Mouse (Mus musculus) cerebral cortex, adult 2 months (tissue): Measurements from ENCODE around the gene Phactr1.

Experiments used
- WGBS: fragments of 180-500 bp; shearing (Covaris S2); methylation state at CpG from one replicate; pipeline ENCODE4 v1.1.7; 2018; 5-methylcytosine and 5-hydroxymethylcytosine counted together

Gene Phactr1

DNA sequence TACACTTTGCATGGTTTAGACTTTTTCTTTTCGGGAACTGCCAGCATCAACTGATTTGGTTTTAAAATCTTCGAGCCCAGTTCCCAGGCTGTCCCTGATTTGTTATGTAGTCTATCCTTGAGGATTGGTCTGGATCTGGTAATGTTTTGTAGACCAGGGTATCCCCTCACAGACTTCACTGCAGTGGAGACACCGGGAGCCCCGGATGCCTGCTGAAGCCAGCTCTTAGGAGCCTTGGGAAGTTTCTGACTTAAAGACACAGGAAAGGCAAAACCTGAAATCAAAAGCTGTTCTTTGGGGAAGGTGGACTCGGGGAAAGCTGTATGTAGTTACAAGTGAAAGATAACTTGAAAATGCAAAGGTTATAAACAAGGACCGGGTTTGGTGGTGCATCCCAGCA lies 186.6 kb downstream of the Phactr1 start:
- WGBS = 8% methylated on average over 6 of the region's 6 CpGs

DNA sequence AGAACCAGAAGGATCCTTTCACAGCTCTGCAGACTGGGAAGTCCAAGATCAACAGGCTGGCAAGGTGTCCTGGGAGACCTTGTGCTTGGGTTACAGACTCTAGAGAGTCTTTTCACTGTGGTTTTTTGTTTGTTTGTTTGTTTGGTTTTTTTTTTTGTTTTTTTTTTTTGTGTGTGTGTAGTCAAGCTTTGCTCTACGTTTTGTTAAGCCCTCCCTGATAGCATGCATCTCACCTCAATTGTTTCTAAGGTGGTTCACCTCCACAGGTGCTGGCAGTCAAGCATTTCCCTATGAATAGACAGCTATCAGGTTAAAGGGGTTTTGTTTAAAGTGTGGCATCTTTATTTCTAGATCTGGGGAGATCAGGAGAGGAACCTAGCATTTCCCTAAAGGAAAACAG lies 191.7 kb downstream of the Phactr1 start:
- 58% methylated on average over 1 of the region's 1 CpGs for WGBS

DNA sequence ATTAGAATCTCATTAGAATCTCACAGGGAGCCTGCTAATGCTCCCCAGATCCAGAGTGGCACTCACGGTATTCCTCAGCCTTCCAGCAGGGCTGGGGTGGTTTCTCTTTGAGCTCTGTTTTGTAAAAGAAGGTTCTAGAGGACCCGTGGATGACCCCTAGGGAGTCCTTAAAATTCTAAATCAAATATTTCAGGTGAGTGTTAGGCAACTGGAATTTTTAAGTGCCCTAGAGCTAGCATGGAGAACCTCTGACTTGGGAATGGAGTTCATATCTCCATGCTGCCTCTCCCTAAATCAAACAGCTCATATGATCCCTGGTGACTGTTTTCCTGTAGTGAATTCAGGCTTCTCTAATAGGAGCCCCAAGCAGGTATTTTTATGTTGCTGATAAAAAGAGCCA lies 197.9 kb downstream of the Phactr1 start:
- 50% methylated on average over 2 of the region's 2 CpGs for WGBS

DNA sequence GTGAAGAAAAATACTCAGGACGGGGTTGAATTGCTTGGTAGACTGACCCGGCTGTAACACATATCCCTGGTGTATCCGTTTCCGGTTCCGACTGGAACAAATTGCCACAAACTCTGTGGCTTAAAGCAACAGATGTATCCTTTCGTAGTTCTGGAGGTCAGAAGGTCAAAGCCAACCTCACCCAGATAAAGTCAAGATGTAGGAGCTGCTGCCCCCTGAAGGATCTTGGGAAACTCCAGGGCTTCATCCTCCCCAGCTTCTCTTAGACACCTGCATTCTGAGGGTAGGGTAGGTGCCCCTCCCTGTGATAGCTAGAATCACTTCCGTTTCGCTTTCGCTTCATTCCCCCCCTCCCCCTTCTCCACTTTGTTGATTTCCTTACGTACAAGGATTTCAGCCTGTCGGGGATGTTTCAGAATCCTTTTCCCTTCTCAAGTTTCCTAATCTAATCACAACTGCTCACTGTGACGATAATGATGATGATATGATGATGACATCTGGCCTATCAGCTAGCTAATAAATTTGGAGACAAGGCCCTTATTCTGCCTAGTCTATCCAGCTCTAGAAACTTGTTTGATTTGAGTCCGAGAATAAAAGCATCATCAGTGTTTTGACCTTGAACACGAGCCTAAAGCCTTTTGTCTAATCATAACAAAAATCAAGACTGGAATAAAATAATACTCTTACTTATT lies 203.8 kb downstream of the Phactr1 start:
- 49% methylated on average over 14 of the region's 14 CpGs for WGBS

DNA sequence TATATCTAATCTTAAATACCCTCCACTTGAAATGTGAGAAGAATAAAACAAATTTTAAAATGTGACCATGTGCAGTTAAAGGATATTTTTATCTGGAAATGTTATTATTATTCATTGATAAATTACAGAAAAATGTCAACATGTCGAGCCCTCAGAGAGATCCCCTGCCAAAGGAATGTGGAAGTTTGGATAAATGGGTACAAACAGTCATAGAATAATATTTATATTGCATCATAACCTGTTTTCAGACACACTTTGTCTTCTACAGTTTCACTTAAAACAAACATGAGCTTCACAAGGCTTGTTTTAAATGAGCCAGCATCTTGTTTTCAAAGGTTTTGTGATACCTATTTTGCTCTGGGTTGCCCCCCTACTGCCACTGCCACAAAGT lies 204.3 kb downstream of the Phactr1 start:
- 72% methylated on average over 1 of the region's 1 CpGs for WGBS

DNA sequence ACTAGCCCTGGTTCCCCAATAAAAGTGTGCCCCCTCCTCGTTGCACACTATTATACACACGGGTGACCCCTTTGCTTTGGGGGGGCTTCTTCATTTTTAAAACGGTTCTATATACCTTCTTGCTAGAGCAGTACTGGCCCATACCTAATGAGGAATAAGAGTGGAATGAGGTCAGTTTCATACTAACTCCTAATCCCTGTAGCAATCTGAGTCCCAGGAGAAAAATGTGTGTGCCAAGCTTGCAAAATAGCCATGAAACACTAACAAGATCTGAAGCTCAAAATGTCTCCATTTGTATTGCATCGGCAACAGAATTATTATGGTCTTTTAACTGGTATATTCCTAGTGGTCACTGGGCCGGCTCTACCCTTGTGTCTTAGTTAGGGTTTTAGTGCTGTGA lies 207.3 kb downstream of the Phactr1 start:
- WGBS = 86% methylated on average over 5 of the region's 5 CpGs

DNA sequence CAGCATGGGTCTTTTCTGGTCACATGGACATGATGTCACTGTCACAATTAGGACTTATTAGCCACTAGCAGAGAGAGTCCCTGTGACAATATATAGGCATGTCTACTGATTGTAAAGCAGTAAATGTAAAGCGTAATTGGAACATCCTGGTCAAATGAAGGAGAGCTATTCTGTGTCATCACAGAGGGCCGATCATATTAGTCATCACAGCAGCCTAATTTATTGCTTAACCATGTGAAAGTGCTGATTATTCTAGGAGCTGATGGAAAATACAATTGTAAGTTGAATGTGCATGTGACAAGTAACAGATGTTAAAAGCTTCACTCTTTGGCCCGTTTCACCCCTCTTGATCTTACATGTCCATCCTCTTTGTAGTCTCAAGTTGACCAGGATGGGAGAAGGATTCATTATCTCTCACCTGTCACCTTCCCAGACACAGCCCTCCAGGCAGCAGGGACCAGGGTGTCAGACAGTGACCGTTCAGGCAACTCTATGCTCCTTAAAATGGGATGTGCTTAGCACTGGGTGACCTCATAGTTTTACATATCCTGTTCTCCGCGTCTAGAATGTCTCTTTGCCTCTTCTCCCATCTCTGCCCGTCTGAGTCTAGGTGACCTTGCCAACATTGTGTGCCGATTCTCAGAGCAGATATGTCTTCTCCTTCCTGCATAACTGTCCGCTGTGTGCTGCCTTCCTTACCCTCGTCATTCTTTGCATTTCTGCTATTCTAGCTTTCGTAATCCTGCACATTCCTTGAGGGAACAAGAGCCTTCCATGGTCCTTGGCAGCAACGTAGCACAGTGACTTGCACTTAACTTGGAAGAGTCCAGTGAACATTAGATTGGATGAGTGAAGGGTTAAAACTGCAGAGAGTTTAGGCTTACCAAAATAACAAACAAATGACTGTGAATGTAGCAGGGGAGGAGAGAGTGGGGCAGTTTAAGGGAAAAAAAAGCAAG lies 209.4 kb downstream of the Phactr1 start:
- 43% methylated on average over 12 of the region's 12 CpGs for whole genome bisulfite sequencing

DNA sequence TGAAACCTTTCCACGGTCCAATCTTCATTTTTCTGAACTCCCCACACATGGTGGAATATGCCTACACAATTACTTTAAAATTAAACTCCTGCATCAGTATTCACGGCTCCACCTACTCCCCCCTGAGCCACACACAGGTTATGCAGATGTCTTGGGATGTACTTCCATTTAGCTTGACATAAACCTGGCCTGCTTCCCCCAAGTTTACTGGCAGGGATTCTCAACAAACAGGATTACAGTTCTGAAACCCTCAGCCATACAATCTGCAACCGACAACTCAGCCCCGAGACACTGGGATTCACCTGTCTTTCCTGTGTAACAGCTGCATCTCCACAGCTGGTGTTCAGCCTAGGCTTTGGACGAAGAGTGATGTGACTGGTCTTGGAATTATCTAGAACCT lies 210.2 kb downstream of the Phactr1 start:
- WGBS = 44% methylated on average over 5 of the region's 5 CpGs

DNA sequence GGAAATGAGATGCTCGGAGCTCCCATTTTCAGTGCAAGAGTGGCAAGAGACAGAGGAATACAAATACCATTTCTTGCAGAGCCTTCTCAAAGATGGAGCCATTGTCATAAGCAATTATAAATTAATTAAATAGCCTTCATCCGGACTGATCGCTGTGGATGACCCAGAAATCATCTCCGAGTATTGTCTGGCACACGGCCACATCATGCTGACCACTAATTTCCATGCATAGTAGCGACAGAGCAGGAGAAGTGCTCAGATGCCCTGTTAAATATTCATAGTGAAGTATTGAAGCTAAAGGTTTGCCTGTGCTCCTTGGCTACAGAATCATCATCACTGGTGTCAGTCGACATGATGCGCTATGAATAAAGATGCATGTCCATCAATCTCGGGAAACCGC lies 213.6 kb downstream of the Phactr1 start:
- 70% methylated on average over 10 of the region's 10 CpGs for WGBS

DNA sequence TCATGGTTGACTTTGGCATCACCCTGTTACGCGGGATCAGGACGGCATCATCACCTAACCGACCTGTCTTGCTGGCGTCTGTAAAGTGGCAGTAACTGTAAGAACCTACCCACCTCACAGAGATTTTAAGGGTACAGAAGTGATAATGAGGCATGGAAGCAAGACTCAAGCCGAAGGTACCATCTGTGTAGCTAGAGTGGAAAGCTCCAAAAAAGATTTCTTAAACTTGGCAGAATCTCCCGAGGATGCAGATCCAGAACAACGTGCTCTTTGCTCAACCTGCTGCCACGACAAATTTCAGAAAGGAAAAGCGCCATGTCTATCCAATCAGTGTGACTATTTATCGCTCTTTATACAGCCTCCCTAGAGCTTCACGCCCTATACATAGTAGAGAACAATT lies 214.2 kb downstream of the Phactr1 start:
- WGBS = 58% methylated on average over 12 of the region's 12 CpGs

DNA sequence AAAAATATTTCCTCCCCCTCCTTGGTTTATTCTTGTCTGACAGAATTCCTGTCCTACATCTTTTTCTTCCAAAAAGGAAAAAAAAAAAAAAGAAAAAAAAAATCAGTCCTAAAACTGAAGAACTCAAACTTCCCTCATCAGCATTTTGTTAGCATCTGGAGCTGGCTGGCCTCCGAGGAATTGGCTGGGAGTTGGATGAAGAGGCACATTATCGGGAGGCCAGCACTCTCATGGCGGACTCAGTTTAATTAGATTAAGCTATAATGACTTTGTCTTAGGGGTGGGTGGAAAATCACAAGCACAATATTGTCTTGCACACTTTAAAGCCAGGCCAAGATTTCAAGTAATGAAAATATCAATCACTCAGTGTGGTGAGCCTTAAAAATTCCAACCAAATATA lies 215.6 kb downstream of the Phactr1 start:
- 21% methylated on average over 3 of the region's 3 CpGs for WGBS

DNA sequence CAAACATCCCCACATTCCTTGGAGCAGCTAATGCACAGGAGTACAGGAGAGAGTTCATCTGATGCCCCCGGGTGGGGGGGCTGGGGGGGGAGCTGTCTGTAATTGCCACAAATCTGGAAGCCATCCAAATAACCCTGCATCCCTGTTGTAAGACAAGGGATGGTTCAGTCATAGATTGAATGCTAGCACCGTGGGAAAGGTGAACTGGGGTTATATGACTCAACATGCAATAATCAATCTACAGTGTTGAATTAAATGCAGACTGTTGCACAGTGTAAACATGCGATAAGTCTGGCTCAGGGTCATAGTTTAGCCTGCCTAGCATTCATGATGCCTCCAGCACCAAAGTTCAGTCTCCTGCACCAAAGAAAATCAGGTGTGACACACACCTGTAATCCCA lies 219.2 kb downstream of the Phactr1 start:
- WGBS = 45% methylated on average over 3 of the region's 3 CpGs

DNA sequence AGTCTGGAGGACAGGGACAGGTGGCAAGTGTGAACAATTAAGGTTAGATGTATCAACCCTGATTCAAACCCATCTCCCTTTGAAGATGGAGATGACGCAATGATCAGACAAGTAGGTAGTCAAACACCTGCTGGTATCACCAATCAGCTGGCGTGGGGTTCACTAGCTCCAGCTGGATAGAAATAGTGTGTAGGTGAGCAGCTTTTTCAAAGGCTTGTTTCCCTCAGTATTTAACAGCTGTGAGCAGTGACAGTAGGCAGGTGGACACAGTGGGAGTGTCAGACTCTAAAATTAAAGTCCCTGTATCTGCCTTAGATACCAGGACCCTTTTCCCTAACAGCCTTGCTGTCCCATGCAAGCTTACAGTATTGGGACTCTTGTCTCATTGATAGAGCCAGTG lies 221.4 kb downstream of the Phactr1 start:
- 65% methylated on average over 2 of the region's 2 CpGs for WGBS

DNA sequence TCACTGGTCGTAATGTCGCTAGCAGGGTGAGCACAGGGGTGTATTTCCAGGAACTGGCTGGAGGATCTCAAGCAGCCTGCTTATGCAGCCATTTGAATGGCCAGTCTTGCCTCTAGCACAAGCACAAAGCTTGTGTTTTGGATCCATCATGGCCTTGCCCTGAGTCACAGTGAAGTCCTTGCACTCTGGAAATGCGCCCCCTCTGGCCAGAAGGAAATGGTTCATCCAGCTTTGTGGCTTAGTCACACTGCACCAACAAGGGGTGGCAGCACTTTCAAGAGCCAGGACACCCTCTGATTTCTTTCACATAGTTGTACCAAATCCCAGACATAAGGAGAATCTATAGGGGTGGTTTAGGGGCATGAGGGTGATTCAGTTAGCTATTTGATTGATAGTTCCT lies 222.4 kb downstream of the Phactr1 start:
- 84% methylated on average over 3 of the region's 3 CpGs for WGBS

DNA sequence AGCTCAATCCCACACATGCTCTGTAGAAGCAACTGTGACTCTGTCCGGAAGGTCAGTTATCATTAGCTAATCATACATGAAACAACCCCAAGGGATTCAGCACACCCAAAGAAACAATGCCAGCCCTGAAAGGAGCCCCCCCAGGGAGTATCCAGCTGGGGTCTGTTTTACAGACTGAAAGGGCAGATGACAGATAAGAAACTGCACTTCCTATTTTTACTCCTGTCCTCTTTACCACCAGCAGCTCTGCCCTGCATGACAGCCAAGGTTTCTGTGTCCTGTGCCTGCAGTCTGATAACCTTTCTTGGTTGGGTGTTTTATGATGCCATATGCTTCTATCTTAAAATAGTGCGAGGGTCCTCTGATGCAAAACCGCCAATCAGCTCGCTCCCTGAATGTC lies 225.4 kb downstream of the Phactr1 start:
- WGBS = 66% methylated on average over 4 of the region's 4 CpGs

DNA sequence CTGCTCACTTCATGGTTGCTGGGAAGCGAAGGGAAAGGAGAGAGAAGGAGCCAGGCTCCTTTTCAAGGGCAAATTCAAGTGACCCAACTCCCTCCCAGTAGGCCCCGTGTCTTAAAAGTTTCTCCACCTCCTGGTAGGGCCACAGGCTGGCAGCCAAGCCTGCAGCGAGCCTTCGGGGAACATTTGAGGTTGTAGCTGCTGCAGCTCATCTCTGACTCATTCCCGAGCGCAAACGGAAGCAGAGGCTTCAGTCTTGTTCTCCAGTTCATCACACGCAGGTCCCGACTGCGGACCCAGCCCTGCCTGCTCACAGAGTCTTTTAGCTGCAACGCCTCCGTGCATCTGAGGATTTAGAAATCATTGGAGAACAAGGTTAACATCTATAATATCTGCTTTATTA lies 226.6 kb downstream of the Phactr1 start:
- WGBS = 49% methylated on average over 12 of the region's 12 CpGs

DNA sequence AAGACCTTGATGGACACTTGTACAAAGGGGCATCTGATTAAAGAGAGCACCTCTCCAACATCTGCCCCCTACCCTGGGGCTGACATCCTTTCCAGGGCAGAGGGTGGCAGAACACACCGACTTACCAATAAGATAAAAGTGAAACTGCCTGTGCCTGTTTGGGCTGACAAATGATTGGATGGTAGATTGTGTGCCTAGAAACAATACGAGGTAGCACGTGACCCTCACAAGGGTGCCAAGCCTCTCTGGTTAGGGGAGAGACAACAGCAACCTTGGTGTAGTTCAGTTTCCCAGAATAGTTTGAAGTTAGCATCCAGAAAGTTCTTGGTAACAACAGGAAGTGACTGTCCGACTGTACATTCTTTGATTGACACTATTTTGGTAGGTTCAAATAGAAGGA lies 234.7 kb downstream of the Phactr1 start:
- WGBS = 59% methylated on average over 4 of the region's 4 CpGs

DNA sequence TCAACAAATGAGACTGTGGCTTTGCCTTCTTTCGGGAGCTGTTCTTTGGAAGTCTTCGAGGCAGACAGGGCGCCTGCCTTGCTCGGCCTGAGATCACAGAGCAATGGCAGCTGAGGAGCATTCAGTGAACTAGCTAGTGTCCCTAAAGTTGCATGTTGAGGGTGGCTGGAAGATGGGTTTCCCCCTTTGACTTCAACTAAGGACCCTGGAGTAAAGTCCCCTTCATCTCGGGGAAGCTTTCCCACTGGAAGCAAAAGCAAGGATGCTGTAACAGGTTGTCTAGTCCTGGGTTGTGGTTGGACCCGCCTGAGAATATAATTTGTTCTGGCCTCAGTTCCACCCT lies 235.4 kb downstream of the Phactr1 start:
- WGBS = 18% methylated on average over 6 of the region's 6 CpGs

DNA sequence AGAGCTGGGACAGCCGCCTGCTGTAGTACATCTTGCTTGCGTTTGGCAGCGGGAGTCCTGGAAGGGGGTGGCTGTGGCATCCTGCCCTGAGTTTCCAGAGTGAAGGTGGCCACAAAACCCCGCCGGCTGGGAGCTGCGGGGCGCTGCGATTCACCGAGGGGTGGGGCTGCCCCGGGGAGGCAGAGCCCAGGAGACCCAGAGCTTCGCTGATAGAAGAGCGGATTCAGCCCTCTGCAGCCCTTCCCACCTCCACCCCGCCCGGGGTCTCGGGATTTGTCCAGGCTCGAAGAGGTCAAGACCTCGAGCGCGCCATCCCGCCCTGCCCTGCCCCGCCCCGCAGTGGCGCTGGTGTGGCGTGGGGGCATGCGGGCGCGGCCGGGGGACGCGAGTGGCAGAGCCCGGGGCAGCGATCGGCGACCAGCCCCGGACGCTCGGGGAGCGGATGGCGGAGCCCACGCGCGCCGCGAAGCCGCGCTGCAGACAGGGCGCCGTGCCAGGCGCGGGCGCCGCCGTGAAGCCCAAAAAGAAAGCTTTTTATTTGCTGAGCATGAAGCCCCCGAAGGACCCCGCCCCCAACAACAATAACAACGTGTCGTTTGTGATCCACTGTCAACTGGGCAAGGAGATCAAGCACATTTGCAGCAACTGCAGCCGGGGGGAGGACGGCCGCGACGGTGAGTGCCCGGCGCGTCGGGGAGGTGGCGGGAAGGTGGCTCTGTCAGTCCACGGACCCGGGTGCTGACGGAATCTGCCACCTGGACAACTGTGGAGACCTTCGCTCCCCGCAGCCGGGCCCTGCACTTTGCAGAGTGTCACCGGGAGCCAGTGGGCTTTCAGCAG lies 236.0 kb downstream of the Phactr1 start:
- 1% methylated on average over 71 of the region's 74 CpGs for WGBS

DNA sequence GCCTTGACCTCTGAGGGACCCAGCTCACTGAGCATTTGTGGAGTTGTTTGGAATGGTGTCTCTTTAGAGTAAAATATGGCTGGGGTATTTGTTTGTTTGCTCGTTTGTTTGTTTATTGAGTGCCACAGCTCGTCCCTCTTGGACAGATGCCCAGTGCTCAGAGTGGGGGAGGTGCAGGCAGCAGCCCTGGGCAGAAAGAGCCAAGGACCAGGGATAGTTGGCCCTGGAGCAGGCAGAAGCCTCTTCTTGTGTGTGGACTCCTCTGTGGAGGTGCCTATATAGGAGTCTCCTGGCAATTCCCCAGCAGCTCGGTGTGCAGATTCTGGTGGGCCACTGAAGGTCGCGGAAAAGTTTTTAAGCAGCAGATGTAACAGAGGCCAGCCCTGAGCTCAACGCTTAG lies 236.8 kb downstream of the Phactr1 start:
- 14% methylated on average over 6 of the region's 6 CpGs for WGBS

DNA sequence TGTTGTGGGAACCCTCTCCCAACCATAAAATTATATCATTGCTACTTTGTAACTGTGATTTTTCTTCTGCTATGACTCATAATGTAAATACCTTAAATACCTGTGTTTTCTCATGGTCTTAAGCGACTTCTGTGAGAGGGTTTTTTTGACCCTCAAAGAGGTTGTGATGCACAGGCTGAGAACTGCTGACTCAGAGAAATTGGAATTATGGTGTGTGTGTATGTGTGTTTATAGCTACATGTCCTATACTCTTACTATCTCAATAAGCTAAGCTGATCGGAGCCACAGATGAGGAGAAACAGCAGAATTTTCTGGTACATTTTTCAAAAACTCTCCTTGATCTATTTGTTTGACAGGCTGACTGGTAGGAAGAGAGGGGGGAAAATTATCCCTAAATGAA lies 239.6 kb downstream of the Phactr1 start:
- 77% methylated on average over 2 of the region's 2 CpGs for WGBS

DNA sequence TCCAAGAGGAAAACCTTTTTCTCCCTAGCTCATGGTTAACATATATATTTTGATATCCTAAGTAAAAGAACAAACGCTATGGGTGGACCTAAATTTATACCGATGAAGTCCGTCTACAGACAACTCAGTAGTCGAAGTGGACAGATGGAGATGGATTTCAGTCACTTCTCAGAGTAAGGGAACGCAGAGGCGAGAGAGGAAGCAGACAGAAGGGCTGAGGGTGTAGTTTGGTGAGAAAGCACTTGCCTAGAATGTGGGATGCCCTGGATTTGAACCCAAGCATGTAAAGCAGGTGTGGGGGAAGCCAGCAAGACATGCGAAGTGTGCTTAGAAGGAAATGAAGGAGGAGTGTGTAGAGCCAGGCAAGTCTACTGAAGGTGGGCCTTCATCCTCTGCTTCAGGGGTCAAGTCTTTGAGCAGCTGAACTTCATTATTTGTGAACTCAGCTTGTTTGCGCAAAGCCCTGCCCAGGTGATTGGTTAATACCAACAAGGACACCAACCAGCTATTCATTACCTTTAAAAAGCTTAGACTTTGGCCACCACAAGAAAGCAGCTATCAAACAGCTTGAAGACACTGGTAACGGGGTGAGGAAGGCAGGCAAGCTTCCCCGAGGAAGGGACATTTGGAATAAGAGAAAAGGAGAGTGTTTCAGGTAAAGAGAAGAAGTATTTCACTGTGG lies 241.5 kb downstream of the Phactr1 start:
- 62% methylated on average over 10 of the region's 10 CpGs for WGBS
